Mouse (Mus musculus) lung, adult 2 months (tissue): ENCODE measurements around the gene Cog4. TPM values are rescaled to one million over a fixed set of nuclear protein-coding genes. Genes with fewer than 3 reads are reported as not detected.
"Not testable (repeated sequence)": the region's sequence is repeated elsewhere in the genome, so short reads cannot be mapped to it uniquely, and the experiment has no call there.

Experiments used
- DNase-seq: peaks from one replicate; pipeline ENCODE4 v3.0.0; 2022
- H3K4me1 ChIP-seq: fragments of 200-500 bp; 2 replicates; pipeline ENCODE4 v1.6.1; 2011; ENCODE audit warnings: low read length; ENCODE audit not compliant: control insufficient read depth, insufficient read depth
- H3K4me3 ChIP-seq: fragments of 200-500 bp; replicated peaks from 2 replicates; pipeline ENCODE3; 2011; ENCODE audit warnings: low read depth, mild to moderate bottlenecking, control low read depth, low read length; ENCODE audit errors: extremely low read depth
- CTCF ChIP-seq: fragments of 200-500 bp; IDR thresholded peaks from 2 replicates; pipeline ENCODE4 v1.5.1; 2011; ENCODE audit warnings: mild to moderate bottlenecking, low read length, control low read depth; ENCODE audit not compliant: insufficient read depth
- POLR2A ChIP-seq: fragments of 200-500 bp; IDR thresholded peaks from 2 replicates; pipeline ENCODE4 v1.6.1; 2011; ENCODE audit warnings: low read depth, mild to moderate bottlenecking, control low read depth, low read length, borderline replicate concordance; ENCODE audit errors: extremely low read depth
- WGBS: fragments of 180-500 bp; shearing (Covaris S2); methylation state at CpG from one replicate; pipeline ENCODE4 v1.1.7; 2018; 5-methylcytosine and 5-hydroxymethylcytosine counted together
- polyA plus RNA-seq: library from polyadenylated mRNA; depleted of rRNA; stranded (reverse); fragments of >200 nt; gene quantifications from 2 replicates; pipeline ENCODE4 v1.2.3, GENCODE M21; 2012

Gene Cog4
- polyA plus RNA-seq, 1 experiment: 26.8 TPM

GRCm38 (mm10) chr8:110828511-110828910 lies 17.9 kb upstream of the Cog4 start:
- 59% methylated on average over 3 of the region's 3 CpGs for WGBS
- H3K4me3 ChIP-seq: no peak overlapping the region
- DNase-seq: no peak
- no peaks in the 10 kb centered on the region for H3K4me1 ChIP-seq
- TF ChIP-seq CTCF (no peak), POLR2A (no peak)

GRCm38 (mm10) chr8:110831956-110832355 lies 14.4 kb upstream of the Cog4 start:
- no peak overlapping the region for H3K4me3 ChIP-seq
- WGBS: 74% methylated on average over 3 of the region's 3 CpGs
- H3K4me1 ChIP-seq: no peaks in the 10 kb centered on the region
- DNase-seq: no peak
- no peak for TF ChIP-seq POLR2A
- TF ChIP-seq CTCF: no peak

- TF ChIP-seq POLR2A (no peak), CTCF (no peak)
- 76% methylated on average over 3 of the region's 3 CpGs for WGBS
- Histone ChIP-seq H3K4me3 (no peak overlapping the region), H3K4me1 (peaks cover 4% of the 10 kb centered on the region)
- no peak for DNase-seq
Measured at GRCm38 (mm10) chr8:110842012-110842574, 4.3 kb upstream of the Cog4 start.

GRCm38 (mm10) chr8:110843207-110843606 lies 3.2 kb upstream of the Cog4 start:
- no peak for TF ChIP-seq CTCF
- TF ChIP-seq POLR2A: no peak
- no peak for DNase-seq
- H3K4me1 ChIP-seq: peaks cover 6% of the 10 kb centered on the region
- H3K4me3 ChIP-seq: no peak overlapping the region
- WGBS: 77% methylated on average over 5 of the region's 5 CpGs

GRCm38 (mm10) chr8:110844941-110845340 lies 1.5 kb upstream of the Cog4 start:
- no peak for DNase-seq
- 58% methylated on average over 3 of the region's 3 CpGs for WGBS
- H3K4me1 ChIP-seq: peaks cover 6% of the 10 kb centered on the region
- no peak overlapping the region for H3K4me3 ChIP-seq
- no peak for TF ChIP-seq POLR2A
- TF ChIP-seq CTCF: no peak

GRCm38 (mm10) chr8:110845821-110846404 lies 487 bp upstream of the Cog4 start:
- Histone ChIP-seq H3K4me1 (peaks cover 6% of the 10 kb centered on the region), H3K4me3 (peak overlapping the region; percentile 87)
- TF ChIP-seq POLR2A (no peak), CTCF (no peak)
- WGBS: 3% methylated on average over 17 of the region's 17 CpGs
- DNase-seq: no peak

- DNase-seq: no peak
- under 1% methylated on average over 13 of the region's 13 CpGs for WGBS
- H3K4me1 ChIP-seq: peaks cover 6% of the 10 kb centered on the region
- H3K4me3 ChIP-seq: peak overlapping the region; percentile 100
- no peak for TF ChIP-seq POLR2A
- no peak for TF ChIP-seq CTCF
Measured at GRCm38 (mm10) chr8:110847171-110847549, 760 bp downstream of the Cog4 start.

- TF ChIP-seq CTCF (no peak), POLR2A (no peak)
- 34% methylated on average over 14 of the region's 14 CpGs for WGBS
- no peak for DNase-seq
- no peak overlapping the region for H3K4me3 ChIP-seq
- H3K4me1 ChIP-seq: peaks cover 6% of the 10 kb centered on the region
Measured at GRCm38 (mm10) chr8:110847645-110848495, 1.5 kb downstream of the Cog4 start.

GRCm38 (mm10) chr8:110851186-110851585 lies 4.8 kb downstream of the Cog4 start:
- 93% methylated on average over 10 of the region's 10 CpGs for WGBS
- TF ChIP-seq POLR2A: no peak
- no peak for TF ChIP-seq CTCF
- peaks cover 2% of the 10 kb centered on the region; the same call in 1 of the 2 replicates for H3K4me1 ChIP-seq
- H3K4me3 ChIP-seq: no peak overlapping the region
- DNase-seq: no peak

GRCm38 (mm10) chr8:110856073-110856472 lies 9.7 kb downstream of the Cog4 start:
- not testable (repeated sequence) for DNase-seq, H3K4me3 ChIP-seq, H3K4me1 ChIP-seq
- WGBS: 91% methylated on average over 4 of the region's 4 CpGs
